ENCODE assay signal across 27 mouse cellular contexts in the genomic region with DNA sequence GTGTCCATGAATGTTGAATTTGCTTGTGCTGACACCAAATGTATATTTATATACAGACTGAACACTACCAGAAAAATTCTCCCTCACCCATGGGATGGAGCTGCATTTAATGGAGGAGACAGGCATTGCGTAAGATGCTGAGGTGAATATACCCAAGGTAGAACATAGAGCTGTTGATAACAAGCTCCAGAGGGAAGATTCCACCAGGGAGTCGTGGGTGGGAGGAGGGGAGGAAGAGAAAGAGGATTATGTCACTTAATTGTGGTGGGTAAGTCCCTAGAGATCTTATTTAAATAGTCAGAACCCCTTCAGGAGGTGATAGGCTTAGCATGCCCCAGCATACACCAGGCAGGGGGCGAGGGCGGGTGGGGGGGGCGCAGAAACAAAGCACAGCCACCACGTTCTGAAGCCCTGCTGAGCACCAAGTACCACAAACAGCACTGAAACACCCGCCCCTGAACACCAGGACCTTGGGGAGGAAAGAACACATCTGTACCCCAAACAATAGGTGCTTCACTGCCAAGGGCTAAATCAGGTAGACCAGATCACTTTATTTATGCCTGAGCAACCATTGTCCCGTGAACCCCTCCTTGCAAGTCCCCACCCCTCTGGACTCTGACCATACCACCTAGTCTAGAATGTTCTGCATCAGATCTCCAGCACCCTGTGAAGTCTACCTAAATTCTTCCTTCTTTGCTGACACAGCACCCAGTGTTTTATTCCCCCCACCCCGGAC. TPM values are rescaled to one million over a fixed set of nuclear protein-coding genes. Genes with fewer than 3 reads are reported as not detected.
DNase-seq lines count a peak whose midpoint lies in the region; ATAC-seq and TF ChIP-seq lines count a peak whose summit lies in the region.
"Had no signal": no experiment of that assay in that cellular context is flagged by ENCODE, and none has a peak within 500 bp of the region (broad histone marks: within the 10 kb centered on the region; RNA-seq: fewer than 3 reads in every experiment).

No protein-coding gene starts in this region.

- peak; percentile 77; the same call in 1 of the 2 replicates for TF ChIP-seq EP300 in heart, adult 2 months (IDR thresholded peaks at IDR 0.05; ENCODE audit: insufficient read depth, low read depth, low read length)

- 53% methylated on average over 9 of the region's 9 CpGs for WGBS in heart, adult 2 months
- 58% methylated on average over 9 of the region's 9 CpGs for WGBS in heart, embryonic 16.5 days
- 86% methylated on average over 9 of the region's 9 CpGs for WGBS in macrophage (ENCODE audit: missing documents)
- 64% methylated on average over 9 of the region's 9 CpGs for WGBS in liver, embryonic 11.5 days

- no peak for ATAC-seq in heart, embryonic 16.5 days (replicated peaks; ENCODE audit: extremely low read depth, insufficient read depth, low FRiP score)
- no peak for ATAC-seq in liver, embryonic 11.5 days (replicated peaks; ENCODE audit: low FRiP score)
- ATAC-seq: CD4-positive, CD25-positive, alpha-beta regulatory T cell, adult 4 months; forebrain, embryonic 13.5 days; hindbrain, postnatal 0 days; intestine, embryonic 15.5 days; midbrain, embryonic 15.5 days had no signal

- DNase-seq in heart, adult 2 months: peak in 1 of 2 experiments; percentile 46
- DNase-seq in heart, postnatal 14 days: no peak
- DNase-seq in heart, postnatal 4 days: no peak
- no peak for DNase-seq in liver, embryonic 11.5 days (ENCODE audit: low spot score)
- no peak for DNase-seq in T-cell, adult 2 months (ENCODE audit: low spot score)
- DNase-seq: adrenal gland, postnatal 25 days; cerebellum, adult 8-10 months; cerebellum, postnatal 25 days; gastrocnemius, postnatal 25 days; kidney, adult 8-10 months; lung, adult 2 months; lung, postnatal 10 days; right cerebral cortex, postnatal 25 days had no signal

- peak overlapping the region; percentile 82 for H3K27ac ChIP-seq in heart, adult 2 months
- peak overlapping the region; percentile 10 for H3K27ac ChIP-seq in heart, embryonic 16.5 days (ENCODE audit: low read length)
- peak overlapping the region; percentile 88 for H3K27ac ChIP-seq in brown adipose tissue, adult 24 weeks (replicated peaks; ENCODE audit: low read depth, low read length)
- H3K27ac ChIP-seq in macrophage: peak overlapping the region; percentile 39
- H3K27ac ChIP-seq in liver, embryonic 11.5 days (ENCODE audit: low read depth, low read length): no peak overlapping the region
- H3K27ac ChIP-seq: forebrain, embryonic 13.5 days; hindbrain, embryonic 12.5 days; intestine, embryonic 15.5 days; kidney, postnatal 0 days; limb, embryonic 10.5 days; limb, embryonic 15.5 days; liver, embryonic 14.5 days; midbrain, embryonic 15.5 days; stomach, embryonic 15.5 days had no signal

- H3K4me2 ChIP-seq in heart, embryonic 16.5 days (ENCODE audit: low read depth, low read length): no peak overlapping the region
- no peak overlapping the region for H3K4me2 ChIP-seq in liver, embryonic 11.5 days
- H3K4me2 ChIP-seq: forebrain, embryonic 13.5 days; hindbrain, embryonic 12.5 days; intestine, embryonic 15.5 days; limb, embryonic 15.5 days; midbrain, embryonic 15.5 days; stomach, embryonic 15.5 days had no signal

- H3K9me3 ChIP-seq in heart, embryonic 16.5 days (replicated peaks; ENCODE audit: control insufficient read depth, low read length): no peaks in the 10 kb centered on the region
- no peaks in the 10 kb centered on the region for H3K9me3 ChIP-seq in liver, embryonic 11.5 days (ENCODE audit: control insufficient read depth, low read length)
- H3K9me3 ChIP-seq: forebrain, embryonic 13.5 days; hindbrain, embryonic 12.5 days; intestine, embryonic 15.5 days; limb, embryonic 10.5 days; limb, embryonic 15.5 days; midbrain, embryonic 15.5 days; stomach, embryonic 15.5 days had no signal

- peaks cover 32% of the 10 kb centered on the region for H3K36me3 ChIP-seq in heart, adult 2 months (ENCODE audit: control insufficient read depth, insufficient read depth, low read length)
- no peaks in the 10 kb centered on the region for H3K36me3 ChIP-seq in heart, embryonic 16.5 days (ENCODE audit: control insufficient read depth, insufficient read depth)
- peaks cover 9% of the 10 kb centered on the region; the same call in 1 of the 2 replicates for H3K36me3 ChIP-seq in macrophage (ENCODE audit: inconsistent target)
- no peaks in the 10 kb centered on the region for H3K36me3 ChIP-seq in liver, embryonic 11.5 days (ENCODE audit: control insufficient read depth, insufficient read depth, low read length)
- H3K36me3 ChIP-seq: hindbrain, embryonic 12.5 days; intestine, embryonic 15.5 days; limb, embryonic 10.5 days; midbrain, embryonic 15.5 days; stomach, embryonic 15.5 days had no signal

- intact Hi-C loops in heart, adult 2 months (cut with DNase I): loop anchor here (2.0 to 10.0 kb wide), 2 partner anchors 23 to 51 kb away; no protein-coding TSS in a partner anchor
- intact Hi-C loops in heart, postnatal 14 days (cut with DNase I): loop anchor here (5.0 kb wide), 1 partner anchor 43 kb away; no protein-coding TSS in a partner anchor

- no peak for TF ChIP-seq CTCF in heart, adult 2 months (IDR thresholded peaks at IDR 0.05)

- TF ChIP-seq POLR2A in heart, adult 2 months (IDR thresholded peaks at IDR 0.05; ENCODE audit: insufficient read depth, low read depth, low read length): 0 out of 2 replicates have a peak, but pooled peaks have one; percentile 22

- H3K79me2 ChIP-seq in heart, adult 2 months (replicated peaks; ENCODE audit: control insufficient read depth, insufficient read depth, low read length): peaks cover 6% of the 10 kb centered on the region; the same call in 1 of the 2 replicates
- H3K79me2 ChIP-seq in macrophage (ENCODE audit: inconsistent target): peaks cover 89% of the 10 kb centered on the region

- H3K27me3 ChIP-seq in heart, adult 2 months (ENCODE audit: control insufficient read depth, insufficient read depth, low read length): no peaks in the 10 kb centered on the region
- no peaks in the 10 kb centered on the region for H3K27me3 ChIP-seq in heart, embryonic 16.5 days (ENCODE audit: control insufficient read depth, insufficient read depth, low read length)
- H3K27me3 ChIP-seq in liver, embryonic 11.5 days (replicated peaks; ENCODE audit: control insufficient read depth, insufficient read depth, low read length): 0 out of 2 replicates have a peak, but pooled peaks cover 2% of the 10 kb centered on the region
- H3K27me3 ChIP-seq: forebrain, embryonic 13.5 days; hindbrain, embryonic 12.5 days; intestine, embryonic 15.5 days; limb, embryonic 15.5 days; midbrain, embryonic 15.5 days; stomach, embryonic 15.5 days had no signal

- H3K9ac ChIP-seq in heart, adult 2 months (ENCODE audit: low read depth, low read length): peak overlapping the region; percentile 25; the same call in 1 of the 2 replicates
- no peak overlapping the region for H3K9ac ChIP-seq in heart, embryonic 16.5 days (ENCODE audit: low read length)
- no peak overlapping the region for H3K9ac ChIP-seq in liver, embryonic 11.5 days (ENCODE audit: low read depth, low read length)
- H3K9ac ChIP-seq: forebrain, embryonic 13.5 days; hindbrain, embryonic 12.5 days; intestine, embryonic 15.5 days; limb, embryonic 15.5 days; liver, embryonic 14.5 days; midbrain, embryonic 15.5 days; stomach, embryonic 15.5 days had no signal

- H3K4me3 ChIP-seq in heart, adult 2 months: no peak overlapping the region
- no peak overlapping the region for H3K4me3 ChIP-seq in heart, embryonic 16.5 days (ENCODE audit: low read length)
- no peak overlapping the region for H3K4me3 ChIP-seq in brown adipose tissue, adult 24 weeks (ENCODE audit: insufficient read depth, low read depth, low read length)
- no peak overlapping the region for H3K4me3 ChIP-seq in macrophage (ENCODE audit: inconsistent target)
- no peak overlapping the region for H3K4me3 ChIP-seq in liver, embryonic 11.5 days (ENCODE audit: low read depth, low read length)
- H3K4me3 ChIP-seq: forebrain, embryonic 13.5 days; hindbrain, embryonic 12.5 days; intestine, embryonic 15.5 days; limb, embryonic 10.5 days; limb, embryonic 15.5 days; midbrain, embryonic 15.5 days; stomach, embryonic 15.5 days had no signal

- peaks cover 37% of the 10 kb centered on the region for H3K4me1 ChIP-seq in heart, adult 2 months (ENCODE audit: control insufficient read depth, insufficient read depth, low read length)
- peaks cover 75% of the 10 kb centered on the region for H3K4me1 ChIP-seq in heart, embryonic 16.5 days (ENCODE audit: control insufficient read depth, insufficient read depth, low read length)
- H3K4me1 ChIP-seq in brown adipose tissue, adult 24 weeks (ENCODE audit: control insufficient read depth, insufficient read depth, insufficient read length, low read length): peaks cover 37% of the 10 kb centered on the region
- H3K4me1 ChIP-seq in liver, embryonic 11.5 days (replicated peaks; ENCODE audit: control insufficient read depth, insufficient read depth, low read length): no peaks in the 10 kb centered on the region
- H3K4me1 ChIP-seq: intestine, embryonic 15.5 days had no signal

RNA-seq across cellular contexts. Expression of a gene that starts 37.3 kb away (rescaled TPM):
- 10 to 100 TPM; 38.2 to 41.2 TPM for total RNA-seq in heart, adult 2 months (2021)
- 14.1 and 20.1 TPM in 2 replicates for polyA plus RNA-seq in heart, adult 2 months (2012; rRNA removed)
- total RNA-seq in heart, postnatal 14 days (2021): 10 to 100 TPM; 50.0 to 50.9 TPM
- polyA plus RNA-seq in heart, embryonic 16.5 days (2015; fragmentation: Nextera tagmentation; extraction: Ambion mirVana): 38.0 and 42.0 TPM in 2 replicates
- total RNA-seq in heart, postnatal 4 days (2021): 10 to 100 TPM; 68.2 to 73.4 TPM
- polyA plus RNA-seq in brown adipose tissue, adult 24 weeks (2012; ENCODE audit: insufficient read depth, insufficient read length, missing spikeins): 7.5 and 9.7 TPM in 2 replicates
- 100 to 1,000 TPM in 13 of 26 experiments, 10 to 100 TPM in 13; 73.0 to 287 (median 98.6) TPM for total RNA-seq in macrophage (2018; cell fraction: chromatin; rRNA removed)
- 100 to 1,000 TPM in 2 of 26 experiments, 10 to 100 TPM in 24; 51.5 to 132 (median 63.9) TPM for total RNA-seq in macrophage (2018; cell fraction: cytosol; rRNA removed)
- total RNA-seq in macrophage (2018; cell fraction: nucleus; rRNA removed): 100 to 1,000 TPM in 8 of 26 experiments, 10 to 100 TPM in 18; 70.5 to 224 (median 90.7) TPM
- polyA plus RNA-seq in macrophage (2018): 36.3 to 40.3 TPM (median 37.2 TPM) in 3 replicates
- 7.0 and 7.4 TPM in 2 replicates for polyA plus RNA-seq in liver, embryonic 11.5 days (2014; fragmentation: Nextera tagmentation; extraction: Ambion mirVana)
